Mouse (Mus musculus) embryo, embryonic 11 days (tissue): Measurements from ENCODE around the gene Gna14.
A peak's percentile ranks its signal among the peaks of the same experiment; 100 is the strongest.

Experiments
- DNase-seq: peaks from one replicate; pipeline ENCODE4 v3.0.0-alpha.2; 2015

Gna14 gene

DNA sequence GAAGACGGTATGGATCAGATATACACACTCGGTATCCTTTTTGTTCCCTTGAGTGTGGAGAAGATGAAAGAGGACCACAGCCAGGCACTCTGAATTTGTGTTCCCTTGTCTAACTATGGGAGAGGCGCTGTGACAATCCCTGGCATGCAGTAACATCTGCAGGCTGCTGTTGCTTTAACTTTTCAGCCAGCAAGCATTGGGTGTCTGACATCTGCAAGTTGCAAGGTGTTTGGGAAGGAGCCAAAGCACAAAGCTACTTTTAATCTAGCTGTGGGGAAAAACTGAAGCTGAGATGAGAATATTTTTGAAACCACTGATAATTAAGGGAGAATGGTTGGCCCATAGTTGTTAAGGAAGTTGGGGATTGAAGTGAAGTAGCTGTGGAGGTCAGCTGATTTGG is 83.0 kb downstream of the Gna14 start:
- no peak for DNase-seq

DNA sequence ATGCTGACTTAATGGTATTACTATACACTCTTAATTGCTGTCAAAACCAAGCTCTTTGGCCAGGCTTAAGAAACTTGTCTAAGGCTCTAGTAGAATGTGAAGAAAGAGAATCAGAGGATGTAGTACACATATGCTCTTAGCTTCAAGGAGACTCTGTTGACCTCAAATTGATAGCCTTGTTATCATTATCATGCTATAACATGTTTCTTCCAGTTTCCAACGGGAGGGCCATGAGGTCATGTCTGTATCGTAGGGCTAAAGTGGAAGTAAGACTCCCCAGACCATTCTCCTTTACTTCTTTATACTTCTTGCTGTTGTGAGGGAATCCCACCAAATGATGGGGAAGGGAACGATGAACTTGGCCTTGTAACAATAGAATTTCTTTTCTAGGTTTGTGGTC is 85.0 kb downstream of the Gna14 start:
- DNase-seq: no peak

DNA sequence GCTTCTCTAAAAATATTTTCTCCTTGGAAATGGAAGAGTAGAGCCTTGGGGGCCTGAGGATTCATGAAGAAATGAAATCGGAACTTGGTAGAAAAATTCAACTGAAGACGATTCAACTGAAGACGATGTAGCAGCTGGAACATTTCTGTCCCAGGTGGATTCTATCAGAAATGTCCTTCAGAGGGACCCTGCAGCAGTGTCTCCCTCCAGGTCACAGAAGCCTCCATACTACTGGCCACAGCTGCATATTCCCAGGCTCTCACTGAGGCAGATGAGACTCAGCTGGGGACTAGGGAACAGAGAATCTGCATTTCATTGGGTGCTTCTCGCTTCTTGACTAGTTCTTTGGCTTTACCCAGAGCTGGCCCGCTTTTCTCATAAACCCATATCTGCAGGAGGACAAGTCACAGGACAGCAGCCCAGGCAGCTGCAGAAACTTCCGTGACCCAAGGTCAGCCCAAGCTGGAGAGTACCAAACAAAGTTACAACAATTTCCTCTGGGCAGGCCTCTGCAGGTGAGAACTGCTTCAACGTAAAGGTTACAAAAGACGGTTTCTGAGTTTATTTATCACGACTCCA is 90.8 kb downstream of the Gna14 start:
- DNase-seq: no peak

DNA sequence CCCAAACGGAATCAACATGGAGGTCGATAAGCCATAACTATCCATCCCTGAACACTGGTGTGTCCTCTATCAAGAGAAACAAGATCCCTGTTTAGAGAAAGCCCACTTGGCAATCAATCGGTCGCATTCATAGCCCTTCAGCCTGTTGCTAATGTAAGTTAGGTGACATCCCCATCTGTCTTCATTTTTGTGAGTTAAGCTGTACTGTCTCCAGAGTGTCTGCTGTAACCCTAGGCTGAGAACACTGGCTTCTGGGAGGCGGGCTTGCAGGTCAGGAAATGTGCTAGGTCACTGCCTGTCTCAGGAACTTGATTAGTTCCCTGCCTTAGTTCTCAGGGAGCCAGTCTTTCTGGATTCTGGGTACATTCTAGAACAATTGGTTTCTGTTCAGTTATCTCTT is 91.5 kb downstream of the Gna14 start:
- no peak for DNase-seq

DNA sequence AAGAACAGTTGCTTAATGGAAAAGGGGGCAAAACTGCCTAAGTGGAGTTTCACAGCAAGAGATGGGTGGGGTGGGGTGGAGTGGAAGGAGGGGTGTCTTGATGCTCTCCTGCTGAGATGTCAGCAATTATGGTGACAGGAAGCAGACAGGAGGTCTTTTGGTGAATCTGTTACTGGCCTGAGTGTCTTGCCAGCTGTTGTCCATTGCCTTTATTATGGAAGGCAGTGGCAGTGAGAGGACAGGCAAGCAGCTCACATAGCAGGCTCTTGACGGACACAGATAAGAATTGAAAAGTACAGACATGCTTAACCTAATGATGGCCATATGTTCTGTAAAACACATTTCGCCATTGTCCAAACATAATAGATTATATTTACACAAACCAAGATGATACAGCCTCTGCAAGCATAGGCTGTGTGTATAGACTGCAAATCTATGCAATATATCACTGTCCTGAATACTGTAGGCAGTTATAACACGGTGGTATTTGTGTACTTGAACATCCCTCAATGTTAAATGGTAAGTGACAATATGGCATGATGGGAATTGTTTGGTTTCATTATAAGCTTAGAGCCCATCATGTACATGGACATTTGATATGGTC is 92.8 kb downstream of the Gna14 start:
- DNase-seq: no peak

DNA sequence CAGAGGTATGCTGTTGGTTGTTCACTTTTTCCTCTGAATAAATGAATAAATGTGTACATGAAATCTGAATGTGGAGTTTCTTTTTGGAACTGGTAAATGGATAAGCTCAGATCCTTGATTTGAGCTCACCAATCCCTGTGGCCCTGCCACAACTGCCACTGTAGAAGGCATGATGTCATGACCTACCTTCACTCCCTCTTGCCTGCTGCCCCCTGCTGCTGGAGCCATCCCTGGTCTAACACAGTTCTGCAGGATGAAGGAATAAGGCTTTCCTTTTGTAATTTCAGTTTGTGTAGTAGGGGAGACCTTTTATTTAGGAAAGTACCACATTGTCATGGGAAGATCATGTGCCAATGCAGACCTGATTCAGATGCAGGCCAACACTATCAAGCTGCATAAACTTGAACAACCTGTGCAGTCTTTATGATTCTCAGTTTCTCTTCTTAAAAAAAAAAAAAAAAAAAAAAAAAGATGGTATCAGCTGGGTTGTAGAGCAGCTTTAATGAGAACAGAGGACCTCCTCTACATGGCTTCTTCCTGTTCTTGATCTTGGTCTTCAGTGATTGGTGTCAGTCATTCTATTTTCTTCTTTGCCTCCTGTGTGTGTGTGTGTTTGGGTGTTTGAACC is 93.8 kb downstream of the Gna14 start:
- DNase-seq: peak; percentile 34

DNA sequence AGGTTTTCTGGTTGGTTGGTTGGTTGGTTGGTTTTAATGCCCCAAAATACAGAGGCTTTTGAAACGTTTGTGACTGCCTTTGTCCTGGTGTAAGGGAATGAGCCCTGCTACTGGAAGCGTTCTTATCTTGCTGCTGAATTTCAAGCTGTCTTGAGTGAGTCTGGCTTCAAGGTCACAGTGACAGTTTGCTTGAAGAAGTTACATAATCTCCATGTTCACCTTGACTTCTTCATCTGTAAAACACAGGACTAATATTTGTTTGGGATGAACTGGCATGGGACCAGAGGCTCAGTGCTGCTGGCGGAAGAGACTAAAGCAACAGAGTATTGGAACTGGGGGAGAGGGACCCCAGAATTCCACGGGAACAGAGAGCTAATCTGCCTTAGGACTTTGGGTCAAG is 94.4 kb downstream of the Gna14 start:
- no peak for DNase-seq

DNA sequence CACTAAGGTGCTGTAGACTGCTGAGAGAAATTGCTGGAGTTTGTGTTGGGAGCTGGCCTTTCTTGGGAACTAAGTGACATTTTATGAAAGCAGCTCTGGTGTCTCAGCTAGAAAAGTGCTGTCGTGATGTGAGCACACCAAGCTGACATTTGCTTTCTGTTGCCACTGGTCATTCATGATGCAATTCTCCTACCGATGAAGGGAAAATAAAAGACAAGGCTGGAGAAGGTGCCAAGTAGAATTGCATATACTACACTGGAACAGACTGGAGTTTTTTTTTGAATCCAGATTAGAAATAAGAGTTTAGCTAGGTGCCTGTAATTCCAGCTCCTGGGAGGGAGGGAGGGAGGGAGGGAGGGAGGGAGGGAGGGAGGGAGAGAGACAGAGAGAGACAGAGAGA is 98.7 kb downstream of the Gna14 start:
- DNase-seq: no peak

DNA sequence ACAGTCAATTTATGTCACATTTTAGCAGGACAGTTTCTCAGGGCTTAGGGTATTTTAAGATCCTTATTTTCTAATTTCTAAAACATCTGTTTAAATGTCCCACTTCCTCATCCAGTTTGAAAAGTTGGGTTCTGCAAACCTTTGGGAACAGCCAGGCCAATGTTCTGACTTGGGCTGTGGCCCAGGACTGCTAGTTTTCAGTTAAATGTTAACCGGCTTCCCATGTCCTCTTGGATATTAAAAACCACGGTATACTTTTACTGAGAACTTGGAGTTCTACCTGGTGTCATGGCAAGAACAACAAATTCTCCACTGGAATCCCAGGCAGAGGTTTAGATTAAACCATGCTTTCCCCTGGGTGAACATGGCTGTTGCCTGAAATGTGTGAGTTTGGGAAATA is 102.9 kb downstream of the Gna14 start:
- DNase-seq: no peak

DNA sequence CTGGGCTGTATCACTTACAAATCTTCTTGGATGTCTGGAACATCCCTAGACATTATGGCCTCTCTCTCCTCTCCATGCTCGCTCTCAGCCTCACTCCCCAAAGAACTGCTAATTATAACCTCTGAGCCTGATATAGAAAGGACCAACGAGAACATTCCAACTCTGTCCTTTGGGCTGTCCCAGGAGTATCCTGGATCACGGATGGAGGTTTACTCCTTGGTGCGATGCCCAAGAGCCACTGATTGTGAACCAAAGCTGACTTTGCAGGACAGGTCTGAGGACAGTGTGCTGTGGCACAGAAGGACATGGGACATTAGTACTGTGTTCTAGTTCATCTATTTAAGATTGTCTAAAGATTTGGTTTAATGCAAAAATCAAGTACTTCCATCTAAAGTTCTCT is 108.1 kb downstream of the Gna14 start:
- DNase-seq: no peak

DNA sequence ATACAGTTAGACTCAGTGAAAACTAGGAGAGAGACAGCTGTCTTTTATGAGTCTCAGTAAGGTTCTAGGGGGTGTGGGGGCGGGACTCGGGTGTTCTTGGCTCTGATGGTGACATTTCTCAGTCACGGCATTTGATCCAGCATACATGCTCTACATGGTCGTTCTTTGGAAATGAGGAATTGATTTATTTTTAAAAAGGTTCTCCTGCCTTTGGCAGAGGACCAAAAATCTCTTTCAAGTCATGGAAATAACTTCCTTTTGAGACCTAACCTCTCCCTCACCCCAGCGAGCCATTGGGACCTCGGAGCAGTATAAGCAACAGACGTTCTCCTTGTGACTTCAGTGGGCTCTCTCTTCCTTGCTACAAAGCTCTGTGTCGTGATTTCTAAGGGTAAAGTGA is 121.4 kb downstream of the Gna14 start:
- no peak for DNase-seq

DNA sequence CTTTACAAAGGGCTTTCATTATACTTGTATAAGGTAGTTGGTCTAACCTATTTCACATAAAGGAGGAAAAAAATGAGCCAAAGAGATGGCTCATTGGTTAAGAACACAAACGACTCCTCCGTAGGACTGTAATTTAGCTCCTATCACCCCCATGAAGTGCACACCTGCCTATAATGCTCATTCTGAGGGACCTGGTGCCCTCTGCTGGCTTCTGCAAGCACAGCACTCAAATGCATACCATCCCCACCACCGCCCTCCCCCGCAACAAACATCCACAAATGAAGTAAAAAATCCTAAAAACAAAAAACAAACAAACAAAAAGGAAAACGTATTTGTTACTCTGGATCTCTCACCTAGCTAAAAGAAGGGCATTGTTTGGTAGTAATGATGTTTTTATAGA is 122.4 kb downstream of the Gna14 start:
- peak; percentile 12 for DNase-seq

DNA sequence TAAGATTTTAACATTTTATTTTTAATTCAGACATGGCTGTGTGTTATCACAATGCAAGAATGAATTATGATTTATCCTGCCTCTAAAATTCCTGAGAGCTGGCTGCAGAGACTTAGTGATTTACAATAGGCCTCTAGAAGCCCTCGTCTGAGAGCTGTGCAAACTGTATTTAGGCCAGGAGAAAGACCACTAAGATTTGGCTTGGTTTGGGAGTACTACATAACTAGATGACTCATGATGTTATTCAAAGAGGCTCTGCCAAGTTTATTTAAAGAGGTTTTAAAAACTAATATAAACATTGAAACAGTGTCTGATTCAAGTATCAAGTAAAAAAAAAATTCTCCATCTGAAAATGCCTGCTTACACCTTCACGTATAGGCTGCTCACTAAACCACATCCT is 123.0 kb downstream of the Gna14 start:
- DNase-seq: no peak

DNA sequence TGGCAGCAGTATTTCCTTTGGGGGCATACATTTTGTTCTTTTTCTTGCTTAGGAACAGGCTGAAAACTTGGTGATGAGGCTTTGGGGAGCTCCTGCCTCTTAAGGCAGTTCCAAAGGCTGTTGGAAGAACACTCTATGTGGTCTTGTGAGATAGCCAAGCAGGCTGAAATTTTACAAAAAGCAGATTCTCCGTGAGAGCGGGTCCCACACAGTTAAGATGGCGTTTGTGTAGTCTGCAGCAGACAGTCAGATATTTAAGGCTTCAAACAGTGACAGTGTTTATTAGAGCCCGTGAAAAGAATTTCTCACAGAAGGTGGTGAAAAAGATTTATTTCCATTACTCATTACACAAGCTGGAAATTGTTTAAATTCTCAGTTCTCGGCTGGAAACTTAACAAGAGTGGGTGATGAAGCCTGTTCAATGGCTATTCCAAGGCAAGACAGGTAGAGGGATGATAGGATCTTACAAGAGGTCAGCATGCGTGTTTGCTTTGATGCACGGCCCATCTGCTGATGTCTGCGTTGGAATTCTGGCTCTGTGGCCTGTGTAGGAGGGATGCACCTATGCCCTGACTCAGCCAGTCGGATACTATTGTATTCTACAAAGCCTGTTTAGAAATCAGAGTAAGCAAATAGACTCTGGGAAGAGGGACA is 123.8 kb downstream of the Gna14 start:
- DNase-seq: no peak

DNA sequence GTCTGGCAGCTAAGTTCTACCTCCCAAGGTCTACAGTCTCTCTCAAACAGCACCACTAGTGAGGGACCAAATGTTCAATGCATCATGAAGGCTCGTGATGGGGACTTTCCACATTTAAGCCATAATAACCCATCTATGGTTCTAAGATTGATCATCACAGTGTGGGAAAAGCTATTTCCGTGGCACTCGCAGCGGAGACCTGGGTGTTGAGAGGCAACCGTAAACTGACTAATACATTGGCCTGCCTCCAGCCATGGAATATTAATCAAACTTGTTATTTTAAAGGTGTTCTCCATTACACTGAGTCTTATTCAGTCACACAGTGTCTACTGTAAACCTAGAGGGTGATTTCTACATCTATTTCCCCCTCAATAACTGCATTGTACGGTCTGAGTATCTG is 127.1 kb downstream of the Gna14 start:
- no peak for DNase-seq

DNA sequence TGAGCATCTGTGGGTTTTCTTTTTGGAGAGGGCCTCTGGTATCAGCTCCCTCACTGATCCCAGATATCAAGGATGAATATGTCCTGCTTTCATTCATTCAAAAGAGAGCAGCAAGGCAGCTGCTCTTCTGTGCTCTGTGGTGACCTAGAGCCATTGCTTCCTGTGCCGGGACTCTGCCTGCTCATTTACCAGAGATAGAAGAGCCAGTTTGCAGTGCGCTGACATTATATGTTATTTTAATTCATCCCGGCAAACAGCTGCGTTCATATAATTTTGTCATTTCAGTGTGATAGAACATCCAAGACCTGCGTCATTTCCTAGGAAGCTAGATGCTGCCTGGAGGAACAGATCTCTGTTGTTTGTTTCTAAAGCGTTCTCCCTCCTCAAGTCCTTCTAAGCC is 141.2 kb downstream of the Gna14 start:
- DNase-seq: no peak

DNA sequence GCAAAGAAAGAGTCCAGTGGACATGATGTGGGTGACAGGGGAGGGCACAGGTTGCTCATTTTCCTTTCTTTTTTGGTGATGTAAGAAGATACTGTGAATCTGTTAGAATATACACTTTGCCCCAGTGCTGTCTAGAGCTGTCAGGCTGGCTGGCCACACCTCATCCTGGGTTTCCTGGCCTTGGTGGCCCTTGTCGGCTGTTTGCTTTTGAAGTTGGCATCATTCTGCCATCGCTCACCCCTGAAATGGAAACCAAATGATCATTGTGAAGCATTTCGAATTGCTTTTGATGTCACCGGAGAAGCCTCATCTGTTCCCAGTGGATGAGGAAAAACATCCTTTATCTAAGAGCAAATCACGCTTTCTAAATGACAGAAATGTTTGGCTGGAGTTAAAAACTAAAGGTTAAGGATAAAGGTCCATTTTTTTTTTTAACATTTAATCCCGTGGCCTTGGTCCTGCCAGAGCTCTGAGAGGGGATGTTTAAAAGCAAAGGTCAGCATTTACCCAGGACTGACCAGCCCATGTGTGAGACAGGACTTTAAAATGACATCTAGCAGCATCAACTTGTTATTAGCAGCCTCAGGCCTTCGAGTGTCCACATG is 144.2 kb downstream of the Gna14 start:
- no peak for DNase-seq

DNA sequence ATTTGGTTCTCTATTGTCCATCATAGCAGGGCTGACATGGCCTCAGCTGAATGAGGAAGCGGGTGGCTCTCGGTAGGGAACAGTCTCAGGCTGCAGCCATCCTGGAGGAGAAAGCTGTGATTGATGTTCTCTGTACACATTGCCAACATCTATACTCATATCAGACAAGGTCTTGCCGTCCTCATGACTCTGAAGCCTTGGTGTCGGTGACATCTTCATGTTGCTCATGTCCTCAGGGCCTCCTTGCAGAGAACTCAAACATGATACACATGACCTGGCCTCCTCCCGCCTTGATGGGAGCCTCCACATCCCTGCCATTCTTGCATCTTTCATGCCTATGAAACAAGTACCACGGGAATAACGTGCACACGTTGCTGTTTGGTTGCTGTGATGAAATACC is 144.9 kb downstream of the Gna14 start:
- no peak for DNase-seq

DNA sequence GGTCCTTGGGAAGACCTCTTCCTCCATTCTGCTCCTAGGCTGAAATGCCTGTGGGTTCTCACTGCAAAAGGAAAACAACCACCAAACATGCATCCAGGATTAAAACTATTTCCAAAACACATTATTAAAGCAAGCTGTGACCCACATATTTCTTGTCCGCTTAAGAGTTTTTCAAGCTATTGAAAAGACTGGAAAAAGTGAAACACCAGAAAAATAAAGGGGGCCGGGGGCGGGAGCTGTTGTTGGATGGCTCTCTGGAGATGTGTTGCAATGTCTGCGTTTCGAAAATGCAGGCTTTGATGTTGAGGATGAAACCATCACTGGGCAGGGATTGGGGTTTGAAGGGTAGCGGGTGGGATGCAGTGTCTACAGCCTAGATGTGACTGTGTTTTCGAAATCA is 149.0 kb downstream of the Gna14 start:
- DNase-seq: no peak

DNA sequence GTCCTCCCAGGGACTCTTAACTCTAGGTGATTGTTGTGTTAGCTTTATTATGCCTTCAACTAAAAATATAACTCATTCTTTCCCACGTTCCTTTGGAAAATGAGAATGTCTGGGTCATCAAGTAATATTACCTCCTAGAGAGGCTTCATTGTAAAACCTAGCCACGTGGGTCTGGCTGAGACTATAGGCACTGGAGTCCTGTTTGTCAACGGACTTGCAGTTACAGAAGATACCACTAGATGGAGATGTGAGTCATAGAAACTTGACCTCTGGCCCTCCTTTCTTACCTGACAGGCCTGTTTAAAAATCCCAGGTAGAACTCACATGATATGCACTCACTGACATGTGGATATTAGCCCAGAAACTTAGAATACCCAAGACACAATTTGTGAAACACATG is 149.8 kb downstream of the Gna14 start:
- peak; percentile 57 for DNase-seq

DNA sequence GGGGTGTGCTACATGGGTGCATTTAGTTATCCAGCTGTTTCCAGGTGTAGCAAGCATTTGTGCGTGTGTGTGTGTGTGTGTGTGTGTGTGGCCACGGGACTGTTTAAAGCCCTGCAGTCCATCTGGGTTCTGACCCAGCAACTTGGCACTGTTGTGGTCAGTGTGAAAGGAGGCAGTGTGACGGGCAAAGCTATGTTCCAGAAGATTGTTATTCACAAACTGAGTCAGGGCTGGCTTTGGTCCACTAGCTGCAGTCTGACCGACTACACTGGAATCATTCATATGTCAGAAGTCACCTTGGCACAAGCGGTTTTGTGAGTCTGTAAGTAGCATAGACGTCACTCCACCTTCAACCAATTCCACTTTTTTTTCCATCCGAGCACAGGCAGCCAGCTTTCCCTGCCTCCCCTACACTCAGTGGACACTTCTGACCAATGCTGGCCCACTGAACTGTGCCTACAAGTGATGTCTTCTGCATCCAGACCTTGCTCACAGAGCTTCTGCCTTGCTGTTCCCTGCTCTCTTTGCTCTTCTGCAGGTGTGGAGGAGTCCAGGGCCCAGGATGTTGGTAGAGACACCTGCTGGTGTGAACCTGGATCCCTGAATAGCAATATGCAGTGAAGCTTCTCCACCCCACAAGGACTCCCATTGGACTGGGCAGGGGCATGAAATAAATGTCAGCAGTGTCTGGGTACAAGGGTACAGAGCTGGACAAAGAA is 157.9 kb downstream of the Gna14 start:
- DNase-seq: no peak

DNA sequence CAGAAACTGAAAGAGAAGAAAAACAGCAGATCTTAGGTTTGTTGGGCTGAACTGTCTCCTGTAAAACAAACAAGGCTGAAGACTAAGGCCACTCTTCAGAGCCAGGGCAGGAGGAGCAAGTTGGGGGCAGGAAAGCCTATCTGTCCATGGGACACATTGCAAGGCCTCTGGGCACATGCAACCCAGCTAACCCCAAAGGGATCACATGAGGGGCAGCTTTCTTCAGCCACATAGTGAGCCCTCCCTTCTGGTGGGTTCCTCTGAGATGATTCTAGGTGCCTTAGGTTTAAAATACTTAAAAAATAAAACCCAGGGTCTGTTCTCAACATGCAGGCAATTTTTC is 158.4 kb downstream of the Gna14 start:
- DNase-seq: no peak

DNA sequence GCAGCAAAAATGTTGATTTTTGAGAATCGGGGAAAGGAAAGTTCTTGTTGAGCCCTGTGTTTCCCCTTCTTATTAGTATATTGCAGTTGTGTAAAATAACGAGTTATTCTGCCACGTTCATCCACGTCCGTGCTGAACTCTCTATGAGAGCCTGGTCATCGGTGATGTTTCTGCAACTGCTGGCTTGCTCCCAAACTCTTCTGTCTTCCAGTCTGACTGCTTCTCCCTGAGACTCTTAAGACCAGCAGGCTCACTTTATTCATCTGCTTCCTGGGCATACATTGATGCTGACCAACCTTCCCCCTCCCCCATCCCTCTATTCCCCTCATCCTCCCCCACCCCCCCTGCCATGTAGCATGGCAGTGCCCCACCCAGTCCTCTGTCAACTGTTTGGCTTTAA is 161.7 kb downstream of the Gna14 start:
- DNase-seq: no peak
